Mouse (Mus musculus): ENCODE data around the gene Cacna2d4.
A peak's percentile ranks its signal among the peaks of the same experiment; 100 is the strongest.
"Not testable (repeated sequence)": the region's sequence is repeated elsewhere in the genome, so short reads cannot be mapped to it uniquely, and the experiment has no call there.

The Cacna2d4 gene

DNA sequence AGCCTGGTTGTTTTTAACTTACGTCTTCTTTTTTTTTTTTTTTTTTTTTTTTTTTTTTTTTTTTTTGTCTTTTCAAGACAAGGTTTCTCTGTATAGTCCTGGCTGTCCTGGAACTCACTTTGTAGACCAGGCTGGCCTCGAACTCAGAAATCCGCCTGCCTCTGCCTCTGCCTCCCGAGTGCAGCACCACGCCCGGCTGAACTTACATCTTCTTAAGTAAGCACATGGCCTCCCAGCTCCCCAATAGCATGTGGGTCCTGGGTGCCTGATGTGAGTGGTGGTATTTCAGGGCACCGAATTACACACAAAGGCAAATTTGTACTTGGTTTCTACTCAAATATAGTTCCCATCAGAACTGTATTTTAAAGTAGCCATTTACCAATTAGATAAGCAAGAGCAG is 30.3 kb upstream of the Cacna2d4 start:
- not testable (repeated sequence) for H3K36me3 ChIP-seq (ENCODE audit: control insufficient read depth, insufficient read depth, low read length, poor library complexity, severe bottlenecking); DNase-seq (ENCODE audit: low read depth, low spot score); H3K27me3 ChIP-seq (ENCODE audit: control insufficient read depth, insufficient read depth, low read length, poor library complexity, severe bottlenecking)

DNA sequence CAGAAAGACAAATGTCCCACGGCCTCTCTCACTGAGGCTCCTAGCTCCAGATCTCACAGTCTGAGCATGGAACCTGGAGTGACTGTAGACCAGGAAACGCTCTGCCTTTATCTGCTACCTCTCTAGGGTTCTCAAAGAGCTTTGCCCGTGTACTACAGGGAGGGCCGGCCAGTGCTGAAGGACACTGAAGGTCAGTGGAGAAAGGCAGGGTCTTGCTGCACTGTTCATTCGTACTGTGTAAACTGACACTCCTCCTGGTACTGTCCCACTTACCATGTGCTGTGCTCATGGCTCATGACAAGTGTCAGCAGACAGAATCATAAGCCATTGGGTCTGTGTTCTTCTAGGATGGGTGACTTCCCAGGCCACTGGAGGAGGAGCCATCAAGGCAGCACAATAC is 23.0 kb upstream of the Cacna2d4 start:
- Histone ChIP-seq H3K27me3 (ENCODE audit: control insufficient read depth, insufficient read depth, low read length, poor library complexity, severe bottlenecking) (no peaks in the 10 kb centered on the region), H3K36me3 (ENCODE audit: control insufficient read depth, insufficient read depth, low read length, poor library complexity, severe bottlenecking) (peaks cover 7% of the 10 kb centered on the region; the same call in 1 of the 2 replicates)
- no peak for DNase-seq (ENCODE audit: low read depth, low spot score)

DNA sequence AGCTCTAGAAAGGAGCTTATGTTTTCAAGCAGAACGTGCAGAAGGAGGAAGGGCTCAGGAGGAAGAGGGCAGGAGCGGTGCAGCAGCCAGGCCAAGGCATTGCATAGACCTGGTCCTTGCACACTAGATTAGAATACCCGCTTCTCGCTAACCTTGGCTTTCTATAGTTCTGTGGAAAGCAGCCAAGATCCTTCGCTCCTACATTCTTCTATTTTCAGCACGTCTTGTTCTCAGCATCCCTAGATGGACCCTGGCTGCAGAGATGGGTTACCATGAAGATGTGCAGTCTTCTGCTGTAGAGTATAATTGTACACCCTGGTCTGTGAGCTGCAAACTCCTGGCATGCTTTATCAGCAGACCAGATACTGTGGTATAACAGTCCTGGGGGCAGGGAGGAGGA is 22.1 kb upstream of the Cacna2d4 start:
- DNase-seq (ENCODE audit: low read depth, low spot score): no peak
- Histone ChIP-seq H3K27me3 (ENCODE audit: control insufficient read depth, insufficient read depth, low read length, poor library complexity, severe bottlenecking) (no peaks in the 10 kb centered on the region), H3K36me3 (ENCODE audit: control insufficient read depth, insufficient read depth, low read length, poor library complexity, severe bottlenecking) (peaks cover 7% of the 10 kb centered on the region; the same call in 1 of the 2 replicates)

DNA sequence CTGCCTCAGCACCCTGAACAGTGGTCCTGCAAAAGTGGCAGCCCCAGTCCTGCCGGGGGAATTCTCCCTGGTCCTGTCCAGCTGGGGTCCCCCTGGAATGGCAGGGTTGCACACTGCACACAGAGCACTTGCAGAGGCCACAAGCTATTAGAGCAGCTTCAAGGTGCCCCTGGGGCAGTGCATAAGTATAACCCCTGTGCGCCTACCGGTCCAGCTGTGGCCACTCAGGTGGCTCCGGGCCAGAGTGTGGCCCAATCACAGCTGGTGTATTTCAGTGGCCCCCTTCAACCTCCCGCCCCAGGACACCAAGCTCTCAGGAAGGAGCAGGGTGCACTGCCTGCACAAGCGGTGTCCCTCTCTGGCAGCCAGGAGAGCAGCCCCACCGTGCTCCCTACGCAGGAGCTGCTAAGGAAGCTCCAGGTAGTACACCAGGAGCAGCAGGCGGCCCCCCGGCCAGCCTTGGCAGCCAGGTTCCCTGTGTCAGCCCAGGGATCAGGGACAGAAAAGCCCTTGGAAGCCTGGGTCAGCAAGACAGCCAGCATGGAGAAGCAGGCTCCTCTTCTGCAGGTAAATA is 21.2 kb upstream of the Cacna2d4 start:
- Histone ChIP-seq H3K36me3 (ENCODE audit: control insufficient read depth, insufficient read depth, low read length, poor library complexity, severe bottlenecking) (peaks cover 7% of the 10 kb centered on the region; the same call in 1 of the 2 replicates), H3K27me3 (ENCODE audit: control insufficient read depth, insufficient read depth, low read length, poor library complexity, severe bottlenecking) (no peaks in the 10 kb centered on the region)
- no peak for DNase-seq (ENCODE audit: low read depth, low spot score)

DNA sequence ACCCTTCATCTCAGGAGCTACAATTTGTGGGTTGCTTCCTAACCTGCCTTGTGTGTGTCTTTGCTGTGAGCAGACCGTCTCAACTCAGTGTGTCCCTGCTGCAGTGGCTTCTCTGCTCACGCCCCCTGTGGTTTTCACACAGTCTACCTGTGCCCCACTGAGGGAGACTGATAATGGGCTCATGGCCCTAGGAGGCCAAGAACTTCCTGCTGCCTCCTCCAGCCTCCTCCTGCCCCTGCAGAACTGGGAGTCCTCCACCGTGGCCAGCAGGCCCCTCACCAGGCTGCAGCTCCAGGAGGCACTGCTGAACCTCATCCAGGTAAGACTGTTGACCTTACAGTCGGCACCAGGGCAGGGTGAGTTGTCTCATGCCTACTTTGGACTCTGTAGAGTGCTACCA is 18.7 kb upstream of the Cacna2d4 start:
- H3K36me3 ChIP-seq (ENCODE audit: control insufficient read depth, insufficient read depth, low read length, poor library complexity, severe bottlenecking): peaks cover 7% of the 10 kb centered on the region; the same call in 1 of the 2 replicates
- H3K27me3 ChIP-seq (ENCODE audit: control insufficient read depth, insufficient read depth, low read length, poor library complexity, severe bottlenecking): no peaks in the 10 kb centered on the region
- no peak for DNase-seq (ENCODE audit: low read depth, low spot score)

DNA sequence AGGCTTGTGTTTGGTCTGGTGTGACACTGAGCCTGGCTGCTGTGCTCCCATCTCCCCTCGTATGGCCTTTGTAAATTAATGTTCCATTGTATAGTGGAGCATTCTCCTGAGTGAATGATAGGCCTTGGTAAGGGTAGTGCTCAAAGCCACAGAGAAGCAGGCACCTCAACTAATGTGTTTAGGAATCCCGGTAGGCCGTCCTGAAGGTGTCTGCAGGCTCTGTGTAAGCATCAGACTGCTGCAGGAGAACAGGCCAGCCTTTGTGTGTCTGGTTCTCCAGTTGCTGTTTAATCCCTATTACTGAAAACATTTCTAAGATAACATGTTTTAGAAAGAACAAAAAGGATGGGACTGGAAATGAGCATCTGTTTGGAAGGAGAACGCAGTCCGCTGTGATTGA is 17.7 kb upstream of the Cacna2d4 start:
- no peak for DNase-seq (ENCODE audit: low read depth, low spot score)
- H3K27me3 ChIP-seq (ENCODE audit: control insufficient read depth, insufficient read depth, low read length, poor library complexity, severe bottlenecking): no peaks in the 10 kb centered on the region
- peaks cover 5% of the 10 kb centered on the region; the same call in 1 of the 2 replicates for H3K36me3 ChIP-seq (ENCODE audit: control insufficient read depth, insufficient read depth, low read length, poor library complexity, severe bottlenecking)

DNA sequence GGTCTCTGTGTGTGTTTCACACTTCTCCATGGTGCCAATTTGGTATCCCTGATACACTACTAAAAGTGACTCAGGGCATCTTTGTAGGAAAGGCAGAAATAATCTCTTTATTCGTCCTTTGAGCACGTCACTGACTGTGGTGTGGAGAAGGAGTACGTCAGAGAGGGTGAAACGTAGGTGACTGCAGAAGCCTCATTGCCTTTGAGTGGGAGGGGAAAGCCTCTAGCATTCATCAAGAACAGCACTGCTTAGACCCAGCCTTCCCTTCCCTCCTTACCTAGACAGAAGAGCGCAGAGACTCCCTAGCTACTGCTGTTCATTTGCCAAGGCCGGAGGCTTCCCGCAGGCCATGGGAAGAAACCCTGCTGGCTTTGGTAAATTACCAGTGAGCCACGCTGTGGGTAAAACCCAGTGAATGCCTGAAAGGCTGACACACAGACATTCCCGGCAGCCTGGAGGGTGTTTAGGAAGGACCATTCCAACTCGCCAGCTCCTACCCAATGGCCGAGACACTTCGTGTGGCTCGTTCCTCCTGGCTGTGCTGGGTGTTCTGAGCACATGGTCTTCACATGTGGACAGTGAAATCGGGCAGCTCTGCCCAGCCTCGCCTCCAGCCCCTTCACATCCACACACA is 17.0 kb upstream of the Cacna2d4 start:
- H3K27me3 ChIP-seq (ENCODE audit: control insufficient read depth, insufficient read depth, low read length, poor library complexity, severe bottlenecking): no peaks in the 10 kb centered on the region
- no peak for DNase-seq (ENCODE audit: low read depth, low spot score)
- peaks cover 5% of the 10 kb centered on the region; the same call in 1 of the 2 replicates for H3K36me3 ChIP-seq (ENCODE audit: control insufficient read depth, insufficient read depth, low read length, poor library complexity, severe bottlenecking)

DNA sequence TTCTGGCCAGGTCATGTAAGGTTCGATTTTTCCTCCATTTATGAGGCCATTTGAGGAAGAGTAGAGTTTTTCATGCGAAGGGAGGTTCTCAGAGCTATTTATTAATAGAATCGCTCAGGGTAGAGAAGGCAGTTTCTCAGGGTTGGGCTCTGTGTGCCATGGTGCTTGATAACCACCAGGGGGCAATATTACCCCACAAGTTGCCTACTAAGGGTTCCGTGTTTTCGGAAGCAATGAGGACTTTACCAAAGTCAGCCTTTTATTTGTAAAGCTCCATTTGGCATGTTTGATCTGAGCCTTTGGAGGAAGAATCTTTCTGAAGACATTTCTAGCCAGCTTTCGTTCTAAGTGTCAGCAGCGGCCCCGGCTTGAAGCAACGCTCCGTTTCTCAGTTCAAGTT is 16.0 kb upstream of the Cacna2d4 start:
- Histone ChIP-seq H3K36me3 (ENCODE audit: control insufficient read depth, insufficient read depth, low read length, poor library complexity, severe bottlenecking) (peaks cover 3% of the 10 kb centered on the region; the same call in 1 of the 2 replicates), H3K27me3 (ENCODE audit: control insufficient read depth, insufficient read depth, low read length, poor library complexity, severe bottlenecking) (no peaks in the 10 kb centered on the region)
- peak; percentile 74 for DNase-seq (ENCODE audit: low read depth, low spot score)

DNA sequence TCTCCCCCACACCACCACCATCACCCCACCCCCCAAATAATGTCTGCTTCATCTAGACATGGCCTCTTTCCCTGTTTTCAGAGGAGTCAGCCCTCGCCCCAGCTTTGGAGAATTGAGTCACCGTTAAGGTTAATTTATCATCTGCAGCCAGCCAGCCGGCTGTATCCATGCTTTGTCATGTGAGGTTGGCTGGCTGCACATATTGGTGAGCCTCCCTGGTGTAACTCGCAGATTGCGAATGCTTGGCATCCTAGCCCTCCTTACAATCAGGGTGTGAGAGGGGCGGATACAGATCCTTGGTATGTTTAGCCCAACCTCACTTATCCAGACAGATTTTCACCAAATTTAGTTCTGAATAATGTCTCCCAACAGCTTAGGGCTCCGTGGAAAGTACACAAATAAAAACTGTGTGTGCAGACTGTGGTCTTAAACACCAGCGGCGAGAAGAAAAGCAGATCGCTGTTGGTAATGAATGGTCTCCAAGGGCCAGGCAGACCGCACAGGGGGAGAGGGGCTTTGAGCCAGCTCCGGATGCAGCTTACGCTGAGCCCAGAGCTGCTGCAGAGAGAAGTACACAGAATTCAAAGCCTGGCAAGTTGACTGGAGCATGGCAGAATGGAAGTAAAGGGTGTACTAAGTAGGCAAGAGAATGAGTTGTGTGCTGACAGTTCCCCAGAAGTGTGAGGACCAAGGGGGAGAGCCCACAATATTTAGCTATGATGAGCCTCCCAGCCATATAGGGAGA is 11.7 kb upstream of the Cacna2d4 start:
- DNase-seq (ENCODE audit: low read depth, low spot score): no peak
- H3K36me3 ChIP-seq (ENCODE audit: control insufficient read depth, insufficient read depth, low read length, poor library complexity, severe bottlenecking): no peaks in the 10 kb centered on the region
- no peaks in the 10 kb centered on the region for H3K27me3 ChIP-seq (ENCODE audit: control insufficient read depth, insufficient read depth, low read length, poor library complexity, severe bottlenecking)

DNA sequence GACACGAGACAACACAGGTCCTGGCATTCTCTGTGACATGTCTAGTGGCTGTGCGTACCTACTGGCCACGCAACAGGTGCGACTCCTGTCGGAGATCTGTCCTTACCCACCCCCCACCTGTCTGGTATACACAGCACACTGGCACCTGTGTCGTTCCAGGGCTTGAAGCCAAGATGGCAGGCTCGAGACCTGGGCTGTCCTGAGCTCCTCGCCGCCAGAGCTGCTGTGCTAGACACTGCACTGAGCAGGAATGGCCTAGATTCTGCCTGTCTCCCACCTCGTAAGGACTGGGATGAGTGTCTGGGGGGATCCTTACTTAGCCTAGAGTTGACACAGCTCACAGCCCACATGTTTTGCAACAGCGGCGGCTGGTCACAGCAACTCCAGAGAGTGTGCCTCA is 11.1 kb upstream of the Cacna2d4 start:
- Histone ChIP-seq H3K36me3 (ENCODE audit: control insufficient read depth, insufficient read depth, low read length, poor library complexity, severe bottlenecking) (no peaks in the 10 kb centered on the region), H3K27me3 (ENCODE audit: control insufficient read depth, insufficient read depth, low read length, poor library complexity, severe bottlenecking) (no peaks in the 10 kb centered on the region)
- no peak for DNase-seq (ENCODE audit: low read depth, low spot score)

DNA sequence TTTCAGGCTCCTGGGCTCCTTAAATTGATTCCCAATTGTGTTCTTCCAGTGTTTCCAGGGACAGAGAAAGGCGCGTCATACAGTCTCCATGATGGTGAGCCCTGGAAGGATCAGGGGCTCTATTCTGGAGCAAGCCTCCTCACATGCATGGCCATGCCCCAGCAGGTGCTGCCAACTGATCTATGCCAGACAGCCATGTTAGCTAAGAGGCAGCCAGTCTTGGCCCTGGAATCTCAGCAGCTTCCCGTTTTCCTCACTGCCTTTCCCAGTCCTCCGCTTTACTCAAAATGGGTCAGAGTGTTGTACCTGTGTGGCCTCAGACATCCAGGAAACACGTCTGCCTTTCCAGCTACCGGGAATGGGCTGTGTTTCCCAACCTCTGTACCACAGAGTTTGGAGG is 10.6 kb upstream of the Cacna2d4 start:
- H3K36me3 ChIP-seq (ENCODE audit: control insufficient read depth, insufficient read depth, low read length, poor library complexity, severe bottlenecking): no peaks in the 10 kb centered on the region
- no peak for DNase-seq (ENCODE audit: low read depth, low spot score)
- no peaks in the 10 kb centered on the region for H3K27me3 ChIP-seq (ENCODE audit: control insufficient read depth, insufficient read depth, low read length, poor library complexity, severe bottlenecking)

DNA sequence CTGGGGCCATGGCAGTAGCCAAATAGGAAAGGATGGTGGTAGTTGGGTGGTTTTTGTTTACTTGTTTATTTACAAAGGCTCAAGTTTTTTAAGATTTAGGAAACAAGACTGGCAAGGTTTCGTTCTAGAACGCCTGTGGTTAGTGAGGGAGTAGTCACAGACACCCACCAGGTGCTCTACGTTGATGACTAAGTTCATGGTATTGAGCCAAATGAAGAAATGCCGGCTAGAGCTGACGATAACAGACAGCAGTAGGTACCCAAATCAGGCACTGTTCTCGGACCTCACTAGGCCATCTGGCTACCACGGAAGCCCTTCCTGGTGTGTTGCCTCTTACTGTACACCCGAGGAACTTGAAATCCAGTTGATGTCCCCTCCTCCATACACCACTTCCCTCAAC is 9.3 kb upstream of the Cacna2d4 start:
- no peaks in the 10 kb centered on the region for H3K27me3 ChIP-seq (ENCODE audit: control insufficient read depth, insufficient read depth, low read length, poor library complexity, severe bottlenecking)
- H3K36me3 ChIP-seq (ENCODE audit: control insufficient read depth, insufficient read depth, low read length, poor library complexity, severe bottlenecking): no peaks in the 10 kb centered on the region
- DNase-seq (ENCODE audit: low read depth, low spot score): no peak

DNA sequence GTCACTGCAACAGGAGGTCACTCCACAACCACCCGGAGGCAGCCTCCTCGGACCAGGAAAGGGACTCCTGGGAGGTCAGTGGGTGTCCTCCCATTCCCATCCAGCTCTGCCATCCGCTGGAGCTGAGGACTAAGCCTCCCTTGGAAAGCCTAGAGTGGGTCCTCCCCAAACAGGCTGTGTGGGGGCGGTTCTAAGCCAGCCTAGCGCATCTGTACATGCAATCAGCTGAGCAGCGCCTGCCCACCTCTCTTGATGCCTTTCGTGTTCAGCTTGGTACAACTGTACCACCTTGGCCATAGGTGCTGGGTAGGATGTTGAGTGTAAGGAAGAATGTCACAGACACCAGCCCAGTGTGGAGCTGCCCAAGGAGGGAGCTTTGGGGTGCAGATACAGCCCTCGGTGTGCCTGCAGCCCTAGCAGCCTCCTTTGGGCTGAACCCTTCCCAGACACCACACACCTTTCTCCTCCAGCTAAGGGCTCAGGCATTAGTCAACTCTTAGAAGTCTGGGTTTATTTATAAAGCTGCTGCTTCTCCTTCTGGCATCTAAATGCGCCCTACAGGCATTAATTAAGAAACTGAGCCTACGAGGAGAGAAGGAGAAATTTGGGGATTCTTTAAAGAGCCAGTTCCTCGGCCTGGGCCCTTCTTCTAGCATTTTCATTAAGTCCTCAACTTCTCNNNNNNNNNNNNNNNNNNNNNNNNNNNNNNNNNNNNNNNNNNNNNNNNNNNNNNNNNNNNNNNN is 7.3 kb upstream of the Cacna2d4 start:
- Histone ChIP-seq H3K36me3 (ENCODE audit: control insufficient read depth, insufficient read depth, low read length, poor library complexity, severe bottlenecking) (no peaks in the 10 kb centered on the region), H3K27me3 (ENCODE audit: control insufficient read depth, insufficient read depth, low read length, poor library complexity, severe bottlenecking) (no peaks in the 10 kb centered on the region)
- no peak for DNase-seq (ENCODE audit: low read depth, low spot score)

DNA sequence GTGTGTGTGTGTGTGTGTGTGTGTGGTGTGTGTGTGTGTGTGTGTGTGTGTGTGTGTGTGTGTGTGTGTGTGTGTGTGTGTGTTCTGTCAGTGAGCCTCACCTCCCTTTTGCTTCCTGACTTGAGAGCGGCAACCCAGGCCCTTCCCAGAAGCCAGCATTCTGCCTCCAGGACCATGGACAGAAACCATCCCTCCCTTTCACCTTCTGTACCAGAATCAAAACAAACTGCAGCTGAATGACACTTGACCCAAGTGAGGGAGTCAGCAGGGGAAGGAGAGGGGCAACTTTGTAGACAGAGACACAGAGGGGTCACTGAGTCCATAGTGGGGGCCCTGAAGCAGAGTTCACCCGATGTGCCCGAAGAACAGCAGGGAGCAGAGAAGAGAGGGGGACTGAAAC is 3.3 kb upstream of the Cacna2d4 start:
- Histone ChIP-seq H3K36me3 (ENCODE audit: control insufficient read depth, insufficient read depth, low read length, poor library complexity, severe bottlenecking) (no peaks in the 10 kb centered on the region), H3K27me3 (ENCODE audit: control insufficient read depth, insufficient read depth, low read length, poor library complexity, severe bottlenecking) (no peaks in the 10 kb centered on the region)
- no peak for DNase-seq (ENCODE audit: low read depth, low spot score)

DNA sequence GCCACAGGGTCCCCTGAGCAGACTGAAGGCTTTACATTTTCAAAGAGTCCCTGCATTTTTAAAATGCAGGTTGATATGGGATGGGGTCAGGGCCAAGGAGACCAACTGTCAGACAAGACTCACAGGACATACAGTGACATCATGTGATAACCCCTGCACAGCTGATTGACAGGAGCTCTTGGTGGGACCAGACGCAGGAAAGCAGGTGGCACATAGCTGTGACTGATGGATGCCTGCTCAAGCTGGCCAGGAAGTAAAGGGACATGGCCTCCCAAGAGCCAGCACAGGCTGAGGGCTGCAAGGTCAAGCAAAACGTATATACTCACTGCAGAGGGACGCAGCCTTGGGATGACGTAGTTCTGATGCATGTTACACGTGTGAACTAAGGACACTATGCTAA is 885 bp upstream of the Cacna2d4 start:
- Histone ChIP-seq H3K27me3 (ENCODE audit: control insufficient read depth, insufficient read depth, low read length, poor library complexity, severe bottlenecking) (no peaks in the 10 kb centered on the region), H3K36me3 (ENCODE audit: control insufficient read depth, insufficient read depth, low read length, poor library complexity, severe bottlenecking) (no peaks in the 10 kb centered on the region)
- no peak for DNase-seq (ENCODE audit: low read depth, low spot score)

Data from splenic B cell, adult 2 months (primary cell).